Mouse (Mus musculus) limb, embryonic 14.5 days (tissue): ENCODE measurements around the gene Incenp. TPM values are rescaled to one million over a fixed set of nuclear protein-coding genes. Genes with fewer than 3 reads are reported as not detected.

ENCODE experiments used
- ATAC-seq: fragments of 200-750 bp; cut with Nextera tagmentation; 2 replicates; pipeline ENCODE4 v1.8.0; 2017; ENCODE audit warnings: low read depth, moderate number of reproducible peaks, moderate TSS enrichment; ENCODE audit not compliant: low FRiP score
- DNase-seq: peaks from one replicate; pipeline ENCODE4 v3.0.0-alpha.2; 2015; ENCODE audit warnings: low spot score
- H3K27ac ChIP-seq: fragments of 300-500 bp; sonication (generic); replicated peaks from 2 replicates; pipeline ENCODE4 v1.5.1; 2014; ENCODE audit warnings: low read depth, mild to moderate bottlenecking, low read length, moderate library complexity, mixed read lengths
- H3K27me3 ChIP-seq: fragments of 300-500 bp; sonication (generic); 2 replicates; pipeline ENCODE4 v1.6.1; 2014; ENCODE audit warnings: low read length, mixed read lengths; ENCODE audit not compliant: control insufficient read depth, insufficient read depth
- H3K36me3 ChIP-seq: fragments of 300-500 bp; sonication (generic); 2 replicates; pipeline ENCODE4 v1.6.1; 2014; ENCODE audit warnings: mild to moderate bottlenecking, low read length, moderate library complexity, mixed read lengths; ENCODE audit not compliant: control insufficient read depth, insufficient read depth
- H3K4me1 ChIP-seq: fragments of 300-500 bp; sonication (generic); 2 replicates; pipeline ENCODE4 v1.6.1; 2014; ENCODE audit warnings: antibody characterized with exemption, low read length, mixed read lengths; ENCODE audit not compliant: control insufficient read depth, insufficient read depth
- H3K4me2 ChIP-seq: fragments of 300-500 bp; sonication (generic); replicated peaks from 2 replicates; pipeline ENCODE4 v1.6.1; 2014; ENCODE audit warnings: low read depth, mild to moderate bottlenecking, low read length, moderate library complexity; ENCODE audit not compliant: severe bottlenecking
- H3K4me3 ChIP-seq: fragments of 300-500 bp; sonication (generic); replicated peaks from 2 replicates; pipeline ENCODE4 v1.5.1; 2014; ENCODE audit warnings: low read length
- H3K9ac ChIP-seq: fragments of 300-500 bp; sonication (generic); 2 replicates; pipeline ENCODE4 v1.6.1; 2014; ENCODE audit warnings: mild to moderate bottlenecking, low read depth, low read length, moderate library complexity; ENCODE audit not compliant: severe bottlenecking
- H3K9me3 ChIP-seq: fragments of 300-500 bp; sonication (generic); 2 replicates; pipeline ENCODE4 v1.6.1; 2016; ENCODE audit warnings: low read length; ENCODE audit not compliant: control insufficient read depth
- POLR2A ChIP-seq: fragments of 200-500 bp; IDR thresholded peaks from 2 replicates; pipeline ENCODE4 v1.8.0; 2012; ENCODE audit warnings: inconsistent platforms, mild to moderate bottlenecking, moderate library complexity, borderline replicate concordance; ENCODE audit not compliant: insufficient read depth, insufficient read length; ENCODE audit errors: extremely low read depth
- WGBS: fragments of 180-500 bp; shearing (Covaris S2); extraction: QIAGEN DNeasy Blood & Tissue Kit; methylation state at CpG from one replicate; pipeline ENCODE4 v1.1.7; 2014; 5-methylcytosine and 5-hydroxymethylcytosine counted together
- polyA plus RNA-seq, 2 experiments: library from polyadenylated mRNA; depleted of rRNA in 1 of 2; stranded (reverse) in 1 of 2; unstranded in 1 of 2; fragments of >200 nt; fragmentation: Nextera tagmentation in 1 of 2; extraction: Ambion mirVana in 1 of 2; gene quantifications; 2 replicates each; pipeline versions ENCODE4 v1.2.1 to v1.2.3; 2012 to 2014

Incenp gene
- polyA plus RNA-seq (2012; rRNA removed) (52.7 and 60.2 TPM in 2 replicates), polyA plus RNA-seq (2014; fragmentation: Nextera tagmentation; extraction: Ambion mirVana) (69.1 and 82.9 TPM in 2 replicates)

DNA sequence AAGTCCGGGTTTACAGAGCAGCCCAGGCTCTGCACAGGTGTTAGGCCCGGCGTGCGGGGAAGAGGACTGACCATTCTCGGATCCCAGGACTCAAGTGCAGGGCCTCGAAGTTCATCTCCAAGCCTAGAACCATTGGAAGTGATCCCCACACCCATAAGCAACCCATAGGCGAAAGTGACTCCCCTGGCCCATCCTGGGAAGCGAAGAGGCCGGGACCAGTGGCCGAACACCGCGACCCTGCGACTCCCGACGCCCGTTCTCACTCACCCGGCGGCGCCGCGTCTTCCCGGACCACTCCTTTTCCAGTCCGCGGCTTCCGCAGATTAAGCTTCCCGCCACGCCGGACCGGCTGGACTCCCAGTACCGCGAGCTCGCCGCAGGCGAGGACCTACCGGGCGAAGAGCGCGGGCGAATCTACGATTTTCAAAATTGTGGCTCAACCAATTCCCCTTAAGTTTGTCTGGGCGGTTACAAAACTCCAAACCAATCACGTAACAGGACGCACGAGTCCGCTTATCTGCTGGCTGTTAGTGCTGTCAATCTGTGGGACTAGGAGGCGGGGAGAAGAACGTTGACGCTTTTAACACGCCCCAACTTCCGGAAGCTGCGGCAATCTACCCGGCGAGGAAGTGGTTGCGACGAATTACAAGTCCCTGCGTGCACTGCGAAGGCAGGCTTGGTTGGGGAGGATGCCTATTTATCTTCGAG is at the start of gene Incenp:
Gene Incenp (minus strand): TSS at position 480 of the 708 bp plus-strand sequence.
- Histone ChIP-seq H3K9me3 (no peaks in the 10 kb centered on the region), H3K4me3 (peak within 1 kb of the TSS; percentile 89), H3K4me1 (peaks cover 23% of the 10 kb centered on the region), H3K27me3 (no peaks in the 10 kb centered on the region), H3K27ac (peak within 1 kb of the TSS; percentile 86), H3K9ac (peak within 1 kb of the TSS; percentile 83), H3K36me3 (peaks cover 15% of the 10 kb centered on the region), H3K4me2 (peak within 1 kb of the TSS; percentile 73)
- ATAC-seq (peak; percentile 99), DNase-seq (peak; percentile 98)
- TF ChIP-seq POLR2A, result peak; percentile 80; the same call in 1 of the 2 replicates
- WGBS, result under 1% methylated on average over 57 of the region's 58 CpGs

DNA sequence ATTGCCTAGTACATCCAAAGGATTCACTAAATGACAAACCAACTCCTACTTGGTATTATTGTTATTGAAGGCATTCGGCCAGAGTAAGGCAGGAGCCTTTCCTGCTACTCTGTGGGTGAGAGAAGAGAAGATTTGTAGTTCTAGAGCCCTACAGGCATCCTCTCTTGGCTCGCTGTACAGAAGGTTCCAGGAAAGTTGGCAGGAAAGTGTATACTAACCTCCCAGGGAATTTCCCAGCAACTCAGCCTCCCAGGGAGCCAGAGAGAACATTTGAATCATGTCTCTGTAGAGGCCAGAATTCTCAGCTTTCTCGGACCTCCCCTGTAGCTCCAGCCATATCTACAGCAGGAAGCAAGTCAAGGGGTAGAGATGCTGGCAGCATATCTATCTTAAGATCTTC is 47.6 kb upstream of the Incenp start:
- ATAC-seq (no peak), DNase-seq (no peak)
- H3K27me3 ChIP-seq, result no peaks in the 10 kb centered on the region
- TF ChIP-seq POLR2A, result no peak
- H3K36me3 ChIP-seq, result no peaks in the 10 kb centered on the region
- no peak overlapping the region for H3K9ac ChIP-seq
- H3K27ac ChIP-seq, result no peak overlapping the region
- H3K4me1 ChIP-seq, result 0 out of 2 replicates have a peak, but pooled peaks cover 2% of the 10 kb centered on the region
- WGBS, result 74% methylated on average over 3 of the region's 3 CpGs
- H3K9me3 ChIP-seq, result 0 out of 2 replicates have a peak, but pooled peaks cover 5% of the 10 kb centered on the region
- H3K4me3 ChIP-seq, result no peak overlapping the region
- H3K4me2 ChIP-seq, result no peak overlapping the region

DNA sequence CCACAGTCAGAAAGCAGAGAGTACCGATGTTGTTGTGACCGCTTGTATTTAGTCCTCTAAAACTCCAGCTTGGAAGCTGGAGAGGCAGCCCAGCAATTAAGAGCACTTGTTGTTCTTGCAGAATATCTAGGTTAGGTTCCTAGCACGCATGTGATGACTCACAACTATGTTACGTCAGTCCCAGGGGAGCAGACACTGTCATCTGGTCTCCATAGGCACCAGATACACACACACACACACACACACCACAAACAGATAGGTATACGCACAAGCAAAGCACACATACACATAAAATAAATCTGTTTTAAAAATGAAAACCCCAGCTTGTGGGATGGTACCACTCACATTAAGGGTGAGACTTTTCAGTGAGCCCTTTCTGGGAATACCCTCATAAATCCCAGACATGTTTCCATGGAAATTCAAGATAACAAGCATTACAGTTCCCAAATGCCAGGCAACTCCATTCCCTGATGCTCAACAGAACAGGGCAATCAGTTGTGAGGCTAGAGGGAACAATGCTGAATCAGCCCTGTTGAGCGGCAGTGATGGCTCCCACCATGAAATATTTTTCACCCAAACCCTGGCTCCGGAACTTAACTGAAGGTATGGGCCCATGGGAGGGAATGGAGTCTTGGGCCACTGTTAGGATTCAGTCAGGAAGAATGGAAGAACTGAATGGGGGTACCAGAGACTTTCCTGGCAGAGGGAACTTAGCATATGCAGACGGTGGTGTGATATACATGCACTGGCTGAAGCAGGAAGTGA is 46.6 kb upstream of the Incenp start:
- ATAC-seq (no peak), DNase-seq (no peak)
- Histone ChIP-seq H3K27me3 (no peaks in the 10 kb centered on the region), H3K36me3 (no peaks in the 10 kb centered on the region), H3K27ac (no peak overlapping the region), H3K4me3 (no peak overlapping the region), H3K9ac (no peak overlapping the region), H3K4me1 (0 out of 2 replicates have a peak, but pooled peaks cover 2% of the 10 kb centered on the region), H3K9me3 (0 out of 2 replicates have a peak, but pooled peaks cover 5% of the 10 kb centered on the region), H3K4me2 (no peak overlapping the region)
- TF ChIP-seq POLR2A, result no peak
- WGBS, result 92% methylated on average over 8 of the region's 8 CpGs

DNA sequence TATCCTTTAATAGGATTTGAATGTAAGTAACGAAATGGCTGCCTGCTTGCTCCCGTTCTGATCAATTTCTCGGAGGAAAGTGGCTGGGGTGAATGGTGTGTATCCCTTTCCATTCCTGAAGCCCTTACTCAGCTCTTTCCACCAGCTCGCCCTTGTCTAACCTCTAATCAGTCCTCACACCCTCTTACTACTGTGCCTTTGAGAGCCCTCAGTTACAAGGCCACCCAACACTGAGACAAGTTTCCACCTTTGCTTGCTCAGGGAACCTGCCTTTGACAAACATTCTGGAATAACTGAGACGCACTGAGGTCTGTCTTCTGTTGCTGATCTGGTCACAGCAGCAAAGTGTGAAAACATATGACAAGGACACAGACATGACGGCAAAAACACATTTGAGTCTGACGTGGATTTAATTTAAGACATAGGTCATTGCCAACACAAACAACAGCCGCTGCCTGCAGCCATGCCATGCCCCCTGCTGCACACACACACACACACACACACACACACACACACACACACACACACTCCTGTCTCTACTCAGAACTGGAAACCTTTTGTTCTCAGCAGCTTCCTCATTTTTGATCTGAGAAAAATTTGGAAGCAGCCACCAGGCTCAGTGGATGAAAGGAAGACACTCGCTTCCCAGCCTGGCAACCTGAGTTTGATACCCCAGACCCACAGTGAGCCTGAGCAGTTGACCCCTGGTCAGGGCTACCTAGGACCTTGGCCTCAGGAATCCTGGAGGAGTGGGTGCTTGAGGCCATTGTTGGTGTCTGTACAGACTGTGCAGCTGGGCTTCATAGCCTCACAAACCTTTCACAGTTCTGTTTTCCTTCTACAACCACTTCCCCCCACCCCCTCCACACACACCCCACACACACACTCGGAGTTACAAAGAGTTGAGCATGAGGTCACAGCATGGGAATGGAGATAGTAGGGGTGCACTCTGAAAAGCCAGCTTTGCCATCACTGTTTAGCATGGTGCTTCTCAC is 43.5 kb upstream of the Incenp start:
- Histone ChIP-seq H3K36me3 (no peaks in the 10 kb centered on the region), H3K9ac (no peak overlapping the region), H3K27me3 (no peaks in the 10 kb centered on the region), H3K4me2 (no peak overlapping the region), H3K27ac (no peak overlapping the region), H3K4me1 (peaks cover 2% of the 10 kb centered on the region; the same call in 1 of the 2 replicates), H3K9me3 (no peaks in the 10 kb centered on the region), H3K4me3 (no peak overlapping the region)
- 52% methylated on average over 10 of the region's 10 CpGs for WGBS
- TF ChIP-seq POLR2A, result no peak
- ATAC-seq (no peak), DNase-seq (no peak)
